Mouse (Mus musculus) heart, postnatal 36 days (tissue): ENCODE data around the gene Card10. TPM values are rescaled to one million over a fixed set of nuclear protein-coding genes. Genes with fewer than 3 reads are reported as not detected.
A peak's percentile ranks its signal among the peaks of the same experiment; 100 is the strongest.

Source experiments
- DNase-seq, 2 experiments: peaks; one replicate each; pipeline ENCODE4 v3.0.0; 2021 to 2022
- intact Hi-C: fragments of 180-260 bp; cut with DNase I; formaldehyde crosslinking; loops from one replicate; pipeline ENCODE4 v1.15.1; 2025
- total RNA-seq, 2 experiments: library from RNA; stranded (reverse); gene quantifications; 2 replicates each; pipeline ENCODE4 v1.2.3; 2021

Gene Card10
- total RNA-seq, 2 experiments from 2014 or later: 15.4 to 19.0 TPM

GRCm38 (mm10) chr15:78805351-78805750 lies 2.5 kb upstream of the Card10 start:
- no peak for DNase-seq
- intact Hi-C loops: no loop called here

- intact Hi-C loops: no loop called here
- peak in 1 of 2 experiments; percentile 39 for DNase-seq
These were observed 1.5 kb upstream of the Card10 start for GRCm38 (mm10) chr15:78804326-78804725.

GRCm38 (mm10) chr15:78803499-78803900 lies 658 bp upstream of the Card10 start:
- DNase-seq: peak; percentile 67 to 70
- intact Hi-C loops: loop anchor here (2.0 kb wide), 1 partner anchor 17 kb away; no protein-coding TSS in a partner anchor

GRCm38 (mm10) chr15:78801971-78802741 lies 686 bp downstream of the Card10 start:
- DNase-seq: peak; percentile 51 to 60
- intact Hi-C loops: loop anchor here (1.0 to 2.0 kb wide), 2 partner anchors 15 to 46 kb away; no protein-coding TSS in a partner anchor

- peak in 1 of 2 experiments; percentile 4 for DNase-seq
- intact Hi-C loops: no loop called here
These were observed 1.3 kb downstream of the Card10 start for GRCm38 (mm10) chr15:78801571-78801970.

- peak in 1 of 2 experiments; percentile 20 for DNase-seq
These were observed 3.8 kb downstream of the Card10 start for GRCm38 (mm10) chr15:78799029-78799428.

GRCm38 (mm10) chr15:78797060-78797329 lies 5.8 kb downstream of the Card10 start:
- DNase-seq: no peak
- intact Hi-C loops: no loop called here

More at GRCm38 (mm10) chr15:78799029-78799428, 3.8 kb downstream of the Card10 start:
- intact Hi-C loops: no loop called here

- peak; percentile 64 to 67 for DNase-seq
- intact Hi-C loops: no loop called here
These were observed 6.4 kb downstream of the Card10 start for GRCm38 (mm10) chr15:78796196-78797059.

GRCm38 (mm10) chr15:78790990-78791389 lies 11.9 kb downstream of the Card10 start:
- intact Hi-C loops: no loop called here
- no peak for DNase-seq

GRCm38 (mm10) chr15:78790451-78790850 lies 12.4 kb downstream of the Card10 start:
- DNase-seq: peak; percentile 58 to 63

GRCm38 (mm10) chr15:78789721-78790323 lies 13.0 kb downstream of the Card10 start:
- no peak for DNase-seq
- intact Hi-C loops: no loop called here

More at GRCm38 (mm10) chr15:78790451-78790850, 12.4 kb downstream of the Card10 start:
- intact Hi-C loops: no loop called here

- intact Hi-C loops: no loop called here
- no peak for DNase-seq
These were observed 14.8 kb downstream of the Card10 start for GRCm38 (mm10) chr15:78788042-78788441.

GRCm38 (mm10) chr15:78787287-78787856 lies 15.5 kb downstream of the Card10 start:
- intact Hi-C loops: loop anchor here (2.0 kb wide), 2 partner anchors 15 to 45 kb away; partner anchors contain the start of gene Card10
- peak; percentile 42 to 52 for DNase-seq

- intact Hi-C loops: loop anchor here (2.0 kb wide), 2 partner anchors 16 to 46 kb away; partner anchors contain the start of gene Card10
- peak in 1 of 2 experiments; percentile 55 for DNase-seq
These were observed 16.4 kb downstream of the Card10 start for GRCm38 (mm10) chr15:78786411-78786818.

- intact Hi-C loops: loop anchor here (2.0 kb wide), 2 partner anchors 17 to 47 kb away; partner anchors contain the start of gene Card10
- peak; percentile 78 to 83 for DNase-seq
These were observed 16.9 kb downstream of the Card10 start for GRCm38 (mm10) chr15:78785961-78786360.

- intact Hi-C loops: no loop called here
- DNase-seq: no peak
These were observed 17.6 kb downstream of the Card10 start for GRCm38 (mm10) chr15:78785258-78785657.

GRCm38 (mm10) chr15:78784520-78784919 lies 18.3 kb downstream of the Card10 start:
- intact Hi-C loops: no loop called here
- no peak for DNase-seq

- DNase-seq: no peak
- intact Hi-C loops: no loop called here
These were observed 20.3 kb downstream of the Card10 start for GRCm38 (mm10) chr15:78782348-78783103.

GRCm38 (mm10) chr15:78780908-78781307 lies 21.9 kb downstream of the Card10 start:
- intact Hi-C loops: no loop called here
- DNase-seq: no peak

- DNase-seq: no peak
- intact Hi-C loops: no loop called here
These were observed 22.5 kb downstream of the Card10 start for GRCm38 (mm10) chr15:78780359-78780758.
